Mouse (Mus musculus) liver, embryonic 14.5 days (tissue): ENCODE measurements around the gene Gstp2. TPM values are rescaled to one million over a fixed set of nuclear protein-coding genes. Genes with fewer than 3 reads are reported as not detected.

ENCODE experiments used
- ATAC-seq: fragments of 200-750 bp; cut with Nextera tagmentation; 2 replicates; pipeline ENCODE4 v1.8.0; 2017; ENCODE audit warnings: moderate number of reproducible peaks, mild to moderate bottlenecking, moderate library complexity; ENCODE audit not compliant: insufficient read depth
- DNase-seq, 3 experiments: peaks; one replicate each; pipeline ENCODE4 v3.0.0-alpha.2; 2012 to 2013; ENCODE audit warnings: low read depth in 3 of 3, low spot score in 3 of 3
- H3K27ac ChIP-seq: fragments of 300-500 bp; sonication (generic); 2 replicates; pipeline ENCODE4 v1.5.1; 2014; ENCODE audit warnings: moderate library complexity, mild to moderate bottlenecking, control low read depth, inconsistent platforms
- H3K27me3 ChIP-seq: fragments of 300-500 bp; sonication (generic); 2 replicates; pipeline ENCODE4 v1.6.1; 2014; ENCODE audit warnings: mild to moderate bottlenecking, low read length, moderate library complexity; ENCODE audit not compliant: control insufficient read depth, insufficient read depth
- H3K36me3 ChIP-seq: fragments of 300-500 bp; sonication (generic); replicated peaks from 2 replicates; pipeline ENCODE4 v1.6.1; 2014; ENCODE audit warnings: low read depth; ENCODE audit not compliant: control insufficient read depth, insufficient read depth
- H3K4me1 ChIP-seq, 2 experiments: fragments of 200-500 bp in 1 of 2; fragments of 300-500 bp in 1 of 2; sonication (generic) in 1 of 2; replicated peaks; 2 replicates each; pipeline ENCODE4 v1.6.1; 2012 to 2014; ENCODE audit warnings: antibody characterized with exemption in 1 of 2, inconsistent platforms in 1 of 2, low read length in 1 of 2; ENCODE audit not compliant: control insufficient read depth in 2 of 2, insufficient read depth in 2 of 2
- H3K4me2 ChIP-seq: fragments of 300-500 bp; sonication (generic); 2 replicates; pipeline ENCODE4 v1.6.1; 2014; ENCODE audit warnings: low read depth, mild to moderate bottlenecking, control low read depth, moderate library complexity
- H3K4me3 ChIP-seq, 2 experiments: fragments of 200-500 bp in 1 of 2; fragments of 300-500 bp in 1 of 2; sonication (generic) in 1 of 2; 2 replicates each; pipeline ENCODE4 v1.5.1; 2012 to 2014; ENCODE audit warnings: low read depth in 2 of 2, low read length in 2 of 2, mild to moderate bottlenecking in 2 of 2, control low read depth in 1 of 2, inconsistent platforms in 1 of 2, moderate library complexity in 1 of 2; ENCODE audit not compliant: insufficient read depth in 1 of 2
- H3K9ac ChIP-seq: fragments of 300-500 bp; sonication (generic); replicated peaks from 2 replicates; pipeline ENCODE4 v1.6.1; 2014; ENCODE audit warnings: mild to moderate bottlenecking, control low read depth, moderate library complexity
- H3K9me3 ChIP-seq: fragments of 300-500 bp; sonication (generic); 2 replicates; pipeline ENCODE4 v1.6.1; 2016; ENCODE audit warnings: low read length, mixed read lengths; ENCODE audit not compliant: control insufficient read depth
- CTCF ChIP-seq: IDR thresholded peaks from 2 replicates; pipeline ENCODE4 v1.5.1; 2016; ENCODE audit warnings: antibody characterized with exemption, low read depth, control low read depth
- EP300 ChIP-seq: IDR thresholded peaks from 2 replicates; pipeline ENCODE4 v1.6.1; 2016; ENCODE audit warnings: antibody characterized with exemption, low read depth
- WGBS: fragments of 180-500 bp; shearing (Covaris S2); extraction: QIAGEN DNeasy Blood & Tissue Kit; methylation state at CpG from one replicate; pipeline ENCODE4 v1.1.7; 2014; ENCODE audit not compliant: insufficient replicate concordance; 5-methylcytosine and 5-hydroxymethylcytosine counted together
- polyA plus RNA-seq, 2 experiments: library from polyadenylated mRNA; depleted of rRNA in 1 of 2; stranded (reverse) in 1 of 2; unstranded in 1 of 2; fragments of >200 nt; fragmentation: Nextera tagmentation in 1 of 2; extraction: Ambion mirVana in 1 of 2; gene quantifications; 2 replicates each; pipeline versions ENCODE4 v1.2.1 to v1.2.3; 2012 to 2014

Gene Gstp2
- polyA plus RNA-seq, 2 experiments = 6.9 to 7.9 TPM

DNA sequence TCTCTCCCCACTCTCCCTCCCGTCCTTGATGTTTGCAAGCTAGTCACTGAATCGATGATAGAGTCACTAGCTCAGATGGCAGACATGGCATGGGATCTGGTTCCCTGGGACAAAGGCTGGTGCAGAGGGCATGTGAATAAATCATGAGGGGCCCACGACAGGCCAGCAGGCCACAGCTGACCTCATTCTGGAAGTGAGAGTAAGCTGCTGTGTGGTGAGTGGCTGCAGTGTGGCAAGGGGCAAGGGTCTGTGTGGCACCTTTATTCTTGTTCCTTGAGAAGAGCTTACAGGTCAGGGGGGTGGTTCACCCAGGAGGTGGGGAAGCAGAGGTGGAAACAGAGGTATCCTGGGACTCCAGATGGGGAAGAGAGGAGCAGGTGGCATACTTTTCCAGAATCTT is 35.6 kb upstream of the Gstp2 start, which contains the start of gene Cabp2:
TSS of gene Cabp2 (plus strand) at position 185 of the 400 bp plus-strand sequence.
- Histone ChIP-seq H3K36me3 (no peaks in the 10 kb centered on the region), H3K27me3 (no peaks in the 10 kb centered on the region), H3K27ac (peak within 1 kb of the TSS; percentile 49), H3K9ac (peak within 1 kb of the TSS; percentile 50), H3K4me3 (no peak within 1 kb of the TSS; a peak in 1 of 4 replicates), H3K4me1 (peaks cover 18 to 23% of the 10 kb centered on the region in 2 experiments), H3K4me2 (peak within 1 kb of the TSS; percentile 56), H3K9me3 (no peaks in the 10 kb centered on the region)
- no peak for DNase-seq
- TF ChIP-seq EP300 (no peak), CTCF (no peak)
- WGBS = 51% methylated on average over 3 of the region's 3 CpGs
- no peak for ATAC-seq

DNA sequence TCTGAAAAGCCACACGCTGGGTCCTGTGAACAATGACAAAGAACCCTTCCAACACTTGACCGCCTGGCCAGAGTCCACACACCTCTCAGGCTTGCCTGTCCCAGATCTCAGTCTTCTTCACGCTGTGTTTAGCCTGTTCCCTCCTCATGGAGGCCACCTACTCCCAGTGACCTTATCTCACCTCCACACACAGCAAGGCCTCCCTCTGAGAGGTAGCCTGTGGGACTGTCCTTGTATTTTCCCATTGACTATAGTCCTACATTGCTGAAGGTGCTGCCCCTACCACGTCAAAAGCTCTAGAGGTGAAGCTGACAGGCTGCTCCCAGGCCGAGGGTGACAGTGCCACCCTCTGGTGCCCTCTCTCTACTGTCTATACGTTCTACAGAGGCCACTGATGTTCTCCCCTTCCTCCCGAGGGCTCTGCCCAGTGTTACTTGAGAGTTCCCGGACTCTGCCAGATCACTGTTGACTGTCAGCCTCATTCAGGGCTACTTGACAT is 34.7 kb upstream of the Gstp2 start:
- Histone ChIP-seq H3K4me3 (no peak overlapping the region; a peak in 1 of 4 replicates), H3K4me2 (peak overlapping the region; percentile 56), H3K36me3 (no peaks in the 10 kb centered on the region), H3K9me3 (no peaks in the 10 kb centered on the region), H3K4me1 (peaks cover 18 to 23% of the 10 kb centered on the region in 2 experiments), H3K27ac (peak overlapping the region; percentile 49), H3K9ac (peak overlapping the region; percentile 50), H3K27me3 (no peaks in the 10 kb centered on the region)
- DNase-seq = peak in 1 of 3 experiments; percentile 57
- 38% methylated on average over 8 of the region's 8 CpGs for WGBS
- peak; percentile 90 for ATAC-seq
- peak; percentile 69 for TF ChIP-seq CTCF
- 0 out of 2 replicates have a peak, but pooled peaks have one; percentile 32 for TF ChIP-seq EP300

DNA sequence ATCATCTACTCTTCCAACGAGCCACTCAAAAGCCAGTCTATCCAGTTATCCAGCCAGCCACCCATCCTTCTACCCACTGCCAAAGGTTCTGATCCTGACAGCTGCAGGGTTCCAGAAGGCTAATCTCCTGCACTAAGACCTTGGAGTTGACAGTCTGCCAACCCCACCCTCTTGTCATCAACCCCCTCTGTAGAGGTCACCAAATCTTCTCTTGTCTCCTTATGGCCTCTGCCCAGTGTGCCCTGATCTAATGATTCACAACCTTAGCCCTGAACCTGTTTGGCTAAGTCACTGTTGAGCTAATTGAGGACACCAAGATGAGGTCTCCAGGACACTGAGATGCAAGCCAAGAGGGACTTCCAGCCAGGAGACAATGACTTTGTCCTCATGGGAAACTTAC is 33.8 kb upstream of the Gstp2 start:
- Histone ChIP-seq H3K27ac (no peak overlapping the region; the same call in 1 of the 2 replicates), H3K9me3 (no peaks in the 10 kb centered on the region), H3K4me3 (no peak overlapping the region), H3K4me1 (peaks cover 18 to 23% of the 10 kb centered on the region in 2 experiments), H3K36me3 (no peaks in the 10 kb centered on the region), H3K9ac (no peak overlapping the region; the same call in 1 of the 2 replicates), H3K27me3 (no peaks in the 10 kb centered on the region), H3K4me2 (no peak overlapping the region; the same call in 1 of the 2 replicates)
- no peak for DNase-seq
- TF ChIP-seq EP300 = no peak
- TF ChIP-seq CTCF = no peak
- WGBS = 52% methylated on average over 1 of the region's 1 CpGs
- no peak for ATAC-seq

DNA sequence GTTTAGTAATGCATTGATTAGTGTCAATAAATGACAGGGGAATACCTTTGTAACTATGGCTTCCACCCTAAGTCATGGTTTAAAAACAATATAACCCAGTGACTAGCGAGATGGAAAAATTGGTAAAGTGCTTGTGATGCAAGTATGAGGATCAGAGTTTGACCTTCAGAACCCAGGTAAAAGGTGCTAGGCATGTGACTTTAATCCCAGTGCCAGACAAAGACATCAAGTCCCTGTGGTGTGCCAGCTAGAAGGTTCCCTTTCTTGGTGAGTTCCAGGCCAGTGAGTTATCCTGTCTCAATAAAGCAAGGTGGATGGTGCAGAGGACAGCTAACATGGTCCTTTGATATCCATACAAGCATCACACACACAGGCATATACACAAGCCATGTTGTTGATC is 29.7 kb upstream of the Gstp2 start:
- H3K36me3 ChIP-seq = no peaks in the 10 kb centered on the region
- TF ChIP-seq EP300 = no peak
- no peak for TF ChIP-seq CTCF
- peaks cover 12 to 19% of the 10 kb centered on the region in 2 experiments for H3K4me1 ChIP-seq
- H3K27ac ChIP-seq = no peak overlapping the region
- no peak overlapping the region for H3K9ac ChIP-seq
- ATAC-seq (no peak), DNase-seq (no peak)
- H3K4me3 ChIP-seq = no peak overlapping the region
- H3K27me3 ChIP-seq = no peaks in the 10 kb centered on the region
- 54% methylated on average over 1 of the region's 1 CpGs for WGBS
- no peaks in the 10 kb centered on the region for H3K9me3 ChIP-seq
- no peak overlapping the region for H3K4me2 ChIP-seq

DNA sequence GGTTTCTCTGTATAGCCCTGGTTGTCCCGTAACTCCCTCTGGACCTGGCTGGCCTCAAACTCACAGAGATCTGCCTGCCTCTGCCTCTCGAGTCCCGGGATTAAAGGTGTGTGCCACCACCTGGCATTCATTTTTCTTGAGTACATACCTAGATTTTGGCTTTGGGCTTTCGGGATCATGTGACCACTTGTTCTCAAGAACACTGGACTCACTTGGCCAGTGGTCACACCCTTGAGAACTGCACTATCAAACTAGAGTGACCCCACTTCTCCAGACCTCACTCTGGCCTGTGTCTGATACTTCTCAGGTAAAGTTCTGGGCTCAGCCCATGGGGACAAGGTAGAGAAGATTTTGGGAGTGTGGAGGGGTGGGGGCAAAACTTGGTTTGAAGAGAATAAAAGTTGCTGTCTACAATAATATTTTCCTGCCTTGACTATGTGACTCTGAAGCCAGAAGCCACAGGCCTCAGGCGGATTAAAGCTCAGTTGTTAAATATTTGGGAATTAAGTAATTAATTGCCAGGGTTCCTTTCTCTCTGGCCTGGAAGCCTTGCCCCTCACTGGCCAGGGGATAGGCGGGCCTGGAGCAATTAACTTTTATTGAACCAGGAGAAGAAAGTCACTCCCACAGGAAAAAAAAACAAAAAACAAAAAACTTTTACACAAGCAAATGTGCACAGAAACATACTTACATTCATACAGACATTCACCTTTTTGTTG is 27.0 kb upstream of the Gstp2 start:
- Histone ChIP-seq H3K9me3 (no peaks in the 10 kb centered on the region), H3K36me3 (no peaks in the 10 kb centered on the region), H3K4me1 (peaks cover 0 to 6% of the 10 kb centered on the region in 2 experiments; a peak in 1 of 4 replicates), H3K9ac (no peak overlapping the region), H3K27me3 (no peaks in the 10 kb centered on the region), H3K4me3 (no peak overlapping the region), H3K27ac (no peak overlapping the region), H3K4me2 (no peak overlapping the region)
- WGBS = 62% methylated on average over 6 of the region's 6 CpGs
- TF ChIP-seq CTCF (no peak), EP300 (no peak)
- ATAC-seq (no peak), DNase-seq (no peak)
